Mouse (Mus musculus) frontal cortex, postnatal 25 days (tissue): ENCODE data around the gene Selenov.
"Not testable (repeated sequence)": the region's sequence is repeated elsewhere in the genome, so short reads cannot be mapped to it uniquely, and the experiment has no call there.

Experiments used
- DNase-seq, 2 experiments: peaks; one replicate each; pipeline ENCODE4 v3.0.0; 2022; ENCODE audit warnings: low spot score in 2 of 2

Selenov gene

DNA sequence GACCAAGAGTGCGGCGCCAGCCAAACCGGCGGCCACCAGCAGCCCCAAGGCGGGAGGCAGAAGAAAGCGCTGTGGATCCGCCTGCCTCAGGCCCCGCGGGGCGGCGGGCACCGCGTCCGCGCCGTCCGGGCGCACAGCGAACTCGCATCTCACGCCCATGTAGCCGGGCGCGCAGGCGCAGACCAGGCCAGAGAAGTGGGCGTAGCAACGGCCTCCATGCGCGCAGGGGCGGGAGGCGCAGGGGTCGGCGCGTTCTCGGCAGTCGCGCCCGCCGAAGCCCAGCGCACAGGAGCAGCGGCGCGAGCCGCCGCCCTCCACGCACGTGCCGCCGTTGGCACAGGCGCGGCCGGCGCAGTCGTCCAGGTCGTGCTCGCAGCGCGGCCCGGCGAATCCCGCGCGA is 3.5 kb upstream of the Selenov start:
- DNase-seq, result peak; percentile 38 to 60

DNA sequence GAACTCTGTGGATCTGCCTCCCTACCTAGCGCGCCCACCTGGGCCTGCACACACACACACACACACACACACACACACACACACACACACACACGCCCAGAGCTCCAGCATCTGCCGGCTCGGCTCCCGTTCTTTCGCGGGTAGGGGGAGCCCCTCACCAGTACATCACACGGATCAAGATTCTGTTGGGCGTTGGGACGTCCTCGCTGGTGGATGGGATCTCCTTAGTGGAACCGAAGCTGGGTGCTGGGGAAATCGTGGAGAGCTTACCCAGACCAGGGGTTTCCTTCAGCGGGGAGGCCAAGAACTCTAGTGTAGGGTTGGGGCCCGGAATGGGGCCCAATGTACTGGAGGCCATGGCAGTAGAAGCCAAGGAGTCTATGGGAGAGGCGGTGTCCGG is 821 bp downstream of the Selenov start:
- DNase-seq, result no peak

DNA sequence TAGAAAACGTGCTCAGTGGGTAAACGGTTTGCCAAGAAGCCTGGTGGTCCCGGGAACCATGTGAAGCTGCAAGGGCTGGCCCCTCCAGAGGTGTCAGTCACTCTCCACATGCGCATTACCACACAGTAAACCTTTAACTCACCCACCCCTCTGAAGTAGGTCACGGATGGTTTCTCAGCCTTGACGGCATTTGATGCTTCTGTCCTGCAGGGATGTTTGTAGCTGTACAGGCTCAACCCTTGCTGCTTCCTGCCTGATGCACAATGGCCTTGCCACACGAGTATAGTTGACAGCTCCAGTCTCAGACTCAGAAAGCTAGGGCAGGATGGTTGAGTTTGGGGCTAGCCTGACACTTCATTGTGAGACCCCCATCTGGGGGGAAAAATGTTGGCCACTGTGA is 10.4 kb downstream of the Selenov start:
- no peak for DNase-seq

DNA sequence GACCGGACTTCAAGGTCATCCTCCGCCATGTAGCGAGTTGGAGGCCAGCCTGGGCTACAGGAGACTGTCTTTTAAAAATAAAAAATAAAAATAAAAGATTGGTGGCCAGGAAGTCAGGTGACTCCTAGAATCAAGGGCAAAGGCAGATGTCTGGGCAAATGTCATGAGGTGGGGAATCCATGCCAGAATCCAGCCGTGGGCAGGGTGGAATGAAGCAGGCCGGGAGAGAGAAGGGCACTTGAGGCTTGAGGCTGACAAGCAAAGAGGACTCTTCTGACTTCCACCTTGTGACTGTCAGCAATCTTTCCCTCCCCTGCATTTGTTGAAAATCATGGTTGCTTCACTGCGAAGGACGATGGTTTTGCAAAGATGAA is 12.7 kb downstream of the Selenov start:
- no peak for DNase-seq

DNA sequence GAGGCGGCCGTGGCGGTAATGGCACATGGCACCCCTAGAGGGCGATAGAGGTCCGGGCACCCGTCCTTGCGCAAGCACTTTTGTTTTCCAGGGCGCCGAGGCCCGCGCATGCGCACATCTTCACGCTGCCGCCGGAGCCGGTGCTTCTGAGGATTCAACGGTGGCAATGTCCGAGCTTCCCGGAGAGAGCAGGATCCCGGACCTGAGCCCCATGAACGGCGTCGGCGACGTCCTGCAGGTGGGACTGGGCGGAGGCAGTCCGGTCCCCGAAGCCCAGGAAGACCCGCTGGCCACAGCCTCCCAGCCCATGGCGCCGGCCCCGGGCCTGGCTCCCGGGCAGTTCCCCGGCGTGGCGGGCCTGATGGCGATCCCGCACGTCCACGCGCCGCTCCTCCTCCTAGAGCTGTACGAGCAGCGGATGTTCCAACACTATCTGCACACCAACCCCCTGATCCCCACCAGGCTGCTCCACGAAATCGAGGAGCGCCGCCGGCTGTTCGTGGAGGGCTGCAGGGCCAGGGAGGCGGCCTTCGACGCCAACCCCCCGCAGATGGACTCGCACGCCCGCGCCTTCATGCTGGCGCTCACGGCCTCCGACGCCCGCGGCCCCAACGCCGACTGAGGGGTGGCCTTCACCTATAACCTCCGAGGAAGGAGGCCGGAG is 13.2 kb downstream of the Selenov start, which contains the start of gene Eid2b:
Eid2b (plus strand) TSS at position 125 of the 664 bp plus-strand sequence.
- peak; percentile 96 to 97 for DNase-seq

DNA sequence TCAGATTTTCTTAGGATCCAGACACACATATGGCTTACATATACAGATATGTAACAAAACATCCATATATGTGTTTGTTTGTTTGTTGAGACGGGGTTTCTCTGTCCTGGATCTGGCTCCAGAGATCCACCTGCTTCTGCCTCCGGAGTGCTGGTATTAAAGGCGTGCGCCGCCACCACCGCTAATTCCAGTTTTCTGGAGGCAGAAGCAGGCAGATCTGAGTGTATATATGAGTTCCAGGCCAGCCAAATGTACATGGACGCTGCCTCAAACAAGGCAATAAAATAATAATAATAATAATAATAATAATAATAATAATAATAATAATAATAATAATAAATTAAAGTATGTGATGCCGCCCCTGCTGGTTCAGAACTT is 13.8 kb downstream of the Selenov start:
- DNase-seq, result no peak

DNA sequence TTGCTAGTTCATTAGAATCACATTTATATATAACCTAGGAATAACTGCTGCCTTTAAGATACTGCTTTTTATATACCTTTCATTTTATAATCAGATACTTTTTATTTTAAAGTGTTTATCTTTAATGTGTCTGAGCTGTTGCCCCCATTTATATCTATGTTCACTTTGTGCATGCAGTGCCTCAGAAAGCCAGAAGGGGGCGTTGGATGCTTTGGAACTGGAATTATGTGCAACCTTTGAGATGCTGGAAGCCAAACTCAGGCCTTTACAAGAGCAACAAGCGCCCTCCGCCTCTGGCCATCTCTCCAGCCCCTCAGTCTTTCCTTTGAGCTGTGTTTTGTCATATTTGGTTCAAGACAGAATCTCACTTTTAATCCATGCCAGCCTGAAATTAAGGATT is 19.2 kb downstream of the Selenov start:
- DNase-seq, result no peak

DNA sequence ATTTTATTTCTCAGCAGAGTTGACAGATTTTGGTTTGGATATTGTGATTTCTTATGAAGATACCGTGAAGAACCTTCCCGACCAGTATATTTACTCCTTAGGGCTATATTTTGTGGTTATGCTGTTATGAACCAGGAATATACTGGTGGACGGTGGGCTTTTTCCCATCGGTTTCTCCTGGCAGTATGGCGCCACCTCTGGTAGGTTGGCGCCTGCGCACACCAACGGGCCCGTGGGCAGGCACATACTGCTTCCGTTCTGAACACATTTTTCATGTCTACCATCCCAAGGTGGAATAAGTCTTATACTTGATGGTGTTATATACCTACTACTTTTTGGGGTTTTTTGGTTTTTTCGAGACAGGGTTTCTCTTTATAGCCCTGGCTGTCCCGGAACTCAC is 21.6 kb downstream of the Selenov start:
- DNase-seq, result no peak

DNA sequence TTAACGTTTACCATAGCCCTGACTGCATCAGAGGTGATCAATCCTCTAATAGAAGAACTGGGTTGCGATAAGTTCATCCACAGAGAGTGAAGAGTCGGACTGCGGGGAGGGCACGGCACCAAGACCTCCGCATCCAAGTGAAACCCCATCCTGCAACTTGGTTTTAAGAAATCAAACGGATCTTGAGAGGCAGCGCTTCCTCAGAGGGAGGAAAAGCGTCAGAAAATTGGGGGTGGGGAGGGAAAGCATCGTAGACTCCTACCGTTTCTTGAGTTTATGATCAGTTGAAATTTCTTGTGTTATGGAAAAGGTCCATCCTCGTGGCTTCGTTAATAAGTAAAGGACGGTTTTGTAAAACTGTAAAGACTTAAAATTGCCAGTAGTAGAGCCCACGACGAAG is 22.4 kb downstream of the Selenov start:
- DNase-seq, result no peak

DNA sequence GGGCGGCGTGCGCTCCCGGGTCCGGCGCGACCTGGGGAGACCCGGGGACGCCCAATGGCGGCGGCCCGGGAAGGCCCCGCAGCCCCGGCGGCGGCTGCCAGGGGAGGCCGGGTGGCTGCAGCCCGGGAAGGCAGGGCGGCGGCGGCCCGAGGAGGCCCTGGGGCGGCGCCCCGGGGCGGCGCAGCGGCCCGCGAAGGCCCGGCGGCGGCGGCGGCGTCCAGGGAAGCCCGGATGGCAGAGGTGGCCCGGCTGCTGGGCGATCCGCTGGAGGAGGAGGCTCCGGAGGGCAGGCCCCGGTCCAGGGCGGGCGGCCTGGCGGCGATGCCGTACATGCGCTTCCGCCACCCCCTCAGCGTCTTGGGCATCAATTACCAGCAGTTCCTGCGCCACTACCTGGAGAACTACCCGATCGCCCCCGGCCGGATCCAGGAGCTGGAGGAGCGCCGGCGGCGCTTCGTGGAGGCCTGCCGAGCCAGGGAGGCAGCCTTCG is 22.9 kb downstream of the Selenov start:
- DNase-seq, result peak in 1 of 2 experiments; percentile 26

DNA sequence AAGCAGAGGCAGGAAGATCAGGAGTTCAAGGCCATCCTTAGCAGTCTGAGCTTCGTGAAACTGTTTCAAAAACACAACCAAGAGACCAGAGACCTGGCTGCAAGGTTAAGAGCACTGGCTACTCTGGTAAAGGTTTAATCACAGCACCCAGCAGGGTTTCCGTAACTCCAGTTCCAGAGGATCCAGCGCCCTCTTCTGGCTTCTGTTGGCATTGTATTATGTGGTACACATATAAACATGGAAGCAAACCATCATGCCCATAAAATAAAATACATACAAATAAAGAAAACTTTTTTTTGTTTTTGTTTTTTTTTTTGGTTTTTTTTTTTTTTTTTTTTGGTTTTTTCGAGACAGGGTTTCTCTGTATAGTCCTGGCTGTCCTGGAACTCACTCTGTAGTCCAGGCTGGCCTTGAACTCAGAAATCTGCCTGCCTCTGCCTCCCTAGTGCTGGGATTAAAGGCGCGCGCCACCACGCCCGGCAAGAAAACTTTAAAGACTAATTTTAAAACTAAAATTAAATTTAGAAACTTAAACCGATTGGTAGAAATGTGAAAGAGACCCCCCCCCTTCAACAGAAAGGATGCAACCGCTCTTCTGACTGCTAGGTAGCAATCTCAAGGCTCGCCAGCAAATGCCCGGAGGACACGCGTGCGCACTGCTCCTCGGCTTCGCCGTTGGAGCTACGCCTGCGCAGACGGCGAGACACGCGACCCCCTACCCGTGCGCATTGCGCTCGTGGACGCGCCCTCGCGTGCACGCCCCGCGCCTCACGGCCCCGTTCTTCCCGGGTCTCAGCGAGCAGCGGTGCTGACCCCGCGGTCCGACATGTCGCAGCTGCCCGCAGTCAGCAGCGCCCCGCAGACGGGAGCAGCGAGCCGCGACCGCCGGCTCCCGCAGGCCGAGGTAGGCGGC is 23.6 kb downstream of the Selenov start, which contains the start of gene Eid2:
Eid2 (plus strand) TSS at position 753 of the 913 bp plus-strand sequence.
- DNase-seq, result peak; percentile 76 to 86

DNA sequence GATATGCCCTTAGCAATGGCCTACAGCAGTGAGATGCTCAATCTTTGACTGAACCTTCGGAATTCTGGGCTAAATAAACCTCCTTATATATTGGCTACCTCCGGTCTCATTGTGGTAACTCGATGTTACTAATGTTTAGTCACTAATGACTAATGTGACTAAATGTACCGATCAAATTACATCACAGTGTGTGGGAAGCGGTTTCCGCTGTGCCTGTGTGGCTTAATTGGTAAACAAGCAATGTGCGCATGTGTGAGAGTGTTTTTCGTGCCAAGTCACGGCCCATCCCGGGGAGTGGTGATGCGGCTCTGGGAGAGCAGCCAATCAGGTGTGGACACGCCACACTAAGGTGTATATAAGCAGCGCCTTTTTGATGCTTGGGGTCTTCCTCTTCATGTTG is 25.6 kb downstream of the Selenov start:
- no peak for DNase-seq

DNA sequence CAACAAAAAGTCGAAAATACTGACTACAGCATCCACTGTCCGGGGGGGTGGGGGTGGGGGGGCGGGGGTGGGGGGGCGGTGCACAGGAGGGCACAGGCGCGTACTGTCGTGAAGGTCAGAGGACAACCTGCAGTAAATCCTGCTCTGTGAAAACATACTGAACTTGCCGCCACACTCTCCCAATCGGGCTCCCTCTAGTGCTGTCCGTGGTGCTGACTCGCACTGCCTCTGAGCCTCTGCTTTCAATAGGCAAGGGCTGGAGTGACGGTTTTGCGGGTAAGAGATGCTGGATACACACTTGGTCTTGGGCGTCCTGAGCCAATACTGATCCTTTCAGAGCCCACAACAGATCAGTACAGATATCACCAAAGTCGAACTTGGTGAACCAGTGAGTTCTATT is 27.2 kb downstream of the Selenov start:
- DNase-seq, result no peak

DNA sequence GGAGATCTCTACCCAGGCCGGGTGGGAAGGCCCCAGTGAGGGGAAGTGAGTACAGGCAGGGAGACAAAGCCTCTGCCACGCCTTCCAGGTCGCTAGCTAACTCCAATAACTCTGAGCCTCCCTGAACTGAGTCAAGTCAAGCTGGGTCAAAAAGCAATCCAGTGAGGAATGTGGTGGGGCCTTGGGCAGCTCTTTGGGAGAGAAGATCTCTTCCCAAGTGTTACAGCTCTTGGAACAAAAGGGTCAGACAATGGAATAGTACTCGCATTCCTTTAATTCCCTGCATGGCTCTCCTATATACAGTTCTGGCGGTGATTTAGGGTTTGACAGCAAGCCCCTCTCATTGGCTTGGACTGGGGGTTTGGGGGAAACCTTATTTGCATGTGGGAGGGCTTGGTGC is 28.1 kb downstream of the Selenov start:
- no peak for DNase-seq

DNA sequence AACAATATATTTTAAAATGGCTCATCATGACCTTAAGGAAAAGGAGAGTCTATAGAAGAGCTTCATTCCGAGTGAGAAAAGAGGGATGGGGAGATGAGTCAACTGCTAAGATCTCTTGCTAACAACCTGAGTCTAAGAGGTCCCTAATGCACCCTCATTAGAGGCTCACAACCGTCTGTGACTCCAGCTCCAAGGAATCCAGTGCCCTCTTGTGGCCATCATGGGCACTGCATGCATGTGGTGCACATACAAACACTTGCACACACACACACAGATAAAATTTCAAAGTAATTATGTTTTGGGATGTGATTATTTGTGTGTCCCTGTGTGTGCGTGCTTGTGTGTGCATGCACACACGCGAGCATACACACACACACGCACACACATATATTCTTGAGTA is 35.5 kb downstream of the Selenov start:
- no peak for DNase-seq

DNA sequence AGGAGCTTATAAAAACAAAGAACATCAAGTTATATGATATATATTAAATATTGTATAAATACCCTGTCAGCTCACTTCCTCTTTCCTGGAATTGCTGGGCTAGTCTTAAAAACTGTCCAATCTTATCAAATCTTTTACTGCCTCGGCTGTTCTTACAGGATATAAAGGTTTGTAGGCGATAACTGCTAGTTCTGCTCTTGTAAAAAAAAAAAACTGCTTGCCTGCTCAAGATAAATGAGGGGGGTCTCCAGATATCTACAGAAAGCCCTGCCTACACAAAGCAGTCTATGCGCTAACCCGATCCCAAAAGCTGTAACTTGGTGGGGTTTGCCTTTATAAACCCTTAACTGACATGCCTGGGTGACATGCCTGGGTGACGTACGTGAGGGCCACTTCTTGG is 36.4 kb downstream of the Selenov start:
- no peak for DNase-seq

DNA sequence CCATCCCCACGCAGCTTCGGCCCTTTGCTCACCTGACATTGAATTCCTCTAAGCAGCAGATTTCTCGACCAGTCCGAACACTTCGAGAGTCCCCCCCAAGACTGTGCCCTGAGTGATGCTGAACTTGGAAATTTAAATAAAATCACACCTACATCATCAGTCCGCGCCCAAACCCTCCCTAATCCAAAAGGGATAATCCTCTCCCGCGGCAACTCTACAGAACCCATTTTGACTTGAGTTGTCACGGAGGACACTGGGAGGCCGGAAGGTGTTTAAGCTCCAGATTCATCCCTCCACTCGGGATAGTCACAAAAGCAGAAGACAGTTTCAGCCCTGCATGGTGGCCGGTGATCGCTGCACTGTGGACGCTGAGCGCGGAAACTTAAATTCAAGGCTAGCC is 39.0 kb downstream of the Selenov start:
- no peak for DNase-seq

DNA sequence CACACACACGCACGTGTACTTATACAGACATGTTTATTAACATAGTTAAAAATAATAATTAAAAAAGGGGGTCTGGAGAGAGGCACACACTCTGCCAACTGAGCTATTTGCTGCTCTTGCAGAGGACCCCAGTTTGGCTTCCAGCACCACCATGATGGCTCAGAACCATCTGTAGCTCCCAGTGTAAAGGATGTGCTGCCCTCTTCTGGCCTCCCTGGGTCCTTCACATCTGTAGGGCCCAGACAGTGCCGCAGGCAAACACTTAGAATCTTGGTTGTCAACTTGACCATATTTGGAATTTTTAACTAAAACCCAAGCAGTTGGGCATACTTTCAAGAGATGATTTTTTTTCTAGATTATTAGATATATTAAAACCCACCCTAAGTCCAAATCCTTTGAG is 42.0 kb downstream of the Selenov start:
- DNase-seq, result no peak

DNA sequence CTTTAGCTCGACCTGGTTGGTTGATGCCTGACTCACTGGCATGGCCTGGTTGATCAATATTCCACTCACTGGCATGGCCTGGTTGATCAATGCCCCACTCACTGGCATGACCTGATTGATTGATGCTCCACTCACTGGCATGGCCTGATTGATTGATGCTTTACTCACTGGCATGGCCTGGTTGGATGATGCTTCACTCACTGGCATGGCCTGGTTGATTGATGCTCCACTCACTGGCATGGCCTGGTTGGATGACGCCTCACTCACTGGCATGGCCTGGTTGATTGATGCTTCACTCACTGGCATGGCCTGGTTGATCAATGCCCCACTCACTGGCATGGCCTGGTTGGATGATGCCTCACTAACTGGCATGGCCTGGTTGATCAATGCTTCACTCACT is 47.0 kb downstream of the Selenov start:
- not testable (repeated sequence) for DNase-seq
